Mouse (Mus musculus) heart, postnatal 4 days (tissue): ENCODE measurements around the gene Ermp1. TPM values are rescaled to one million over a fixed set of nuclear protein-coding genes. Genes with fewer than 3 reads are reported as not detected.

Experiments used
- DNase-seq: peaks from one replicate; pipeline ENCODE4 v3.0.0; 2021
- total RNA-seq, 2 experiments: library from RNA; stranded (reverse); gene quantifications; 2 replicates each; pipeline ENCODE4 v1.2.3; 2021

The Ermp1 gene
- total RNA-seq, 2 experiments from 2014 or later = 11.4 TPM

DNA sequence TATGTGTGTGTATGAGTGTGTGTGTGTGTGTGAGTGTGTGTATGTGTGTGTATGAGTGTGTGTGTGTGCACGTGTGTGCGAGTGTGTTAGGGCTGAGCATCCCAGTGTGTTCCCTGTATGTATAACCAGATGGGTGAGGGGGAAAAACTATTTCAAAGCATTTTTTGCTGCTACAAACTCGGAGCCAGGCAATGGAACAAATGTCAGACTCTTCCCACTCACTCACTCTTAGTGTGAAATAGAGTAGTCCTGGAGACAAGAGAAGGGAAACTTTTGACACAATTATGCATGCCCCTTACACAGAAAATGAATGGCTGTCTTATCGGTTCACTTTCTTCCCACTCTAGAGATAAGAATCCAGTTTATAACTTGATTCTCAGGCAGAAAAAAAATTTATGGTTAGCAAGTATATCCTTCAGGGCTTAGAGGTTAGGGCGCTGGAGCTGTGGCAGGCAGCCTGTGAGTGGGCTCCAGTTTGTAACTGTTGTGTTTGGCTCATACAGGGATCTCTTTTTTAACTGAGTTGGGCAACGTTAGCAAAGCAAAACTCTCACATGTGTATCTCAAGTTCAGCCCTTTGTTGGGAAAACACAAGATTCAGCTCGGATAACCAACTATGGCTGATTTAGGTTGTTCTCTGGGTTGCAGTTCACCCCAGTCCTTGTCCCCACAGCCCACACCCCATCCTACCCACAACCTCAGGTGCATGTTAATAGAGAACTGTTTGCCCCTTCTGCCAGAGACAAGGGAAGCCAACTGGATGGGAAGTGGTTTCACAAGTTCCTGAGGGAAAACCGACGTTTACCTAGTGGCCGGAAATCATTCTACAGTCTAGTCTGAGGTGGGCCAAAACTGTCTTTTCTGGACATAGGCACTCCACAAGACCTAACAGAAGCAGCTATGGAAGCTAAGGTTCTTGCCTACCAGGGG is 12.9 kb upstream of the Ermp1 start:
- DNase-seq = no peak

- no peak for DNase-seq
These were observed 11.5 kb upstream of the Ermp1 start for GRCm38 (mm10) chr19:29659705-29660104.

GRCm38 (mm10) chr19:29658836-29659235 is 10.6 kb upstream of the Ermp1 start:
- no peak for DNase-seq

GRCm38 (mm10) chr19:29657558-29657957 is 9.3 kb upstream of the Ermp1 start:
- no peak for DNase-seq

DNA sequence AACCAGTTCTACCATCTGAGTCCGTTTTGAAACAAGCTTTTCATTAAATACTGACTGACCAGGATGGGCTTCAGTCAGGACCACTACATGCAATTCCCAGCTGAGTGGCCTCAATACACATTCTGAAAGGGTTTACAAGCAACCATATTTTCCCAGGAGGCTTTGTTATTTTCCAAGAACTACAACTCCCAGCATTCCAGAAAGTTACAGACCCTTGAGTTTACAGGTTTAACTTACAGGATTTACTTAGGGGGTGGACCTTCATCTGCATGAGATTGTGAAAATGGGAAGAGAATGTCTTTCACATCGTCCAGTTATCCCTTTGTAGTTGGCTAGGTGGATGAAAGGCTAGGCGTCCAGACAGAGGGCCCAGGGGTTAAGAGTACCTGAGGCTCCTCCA is 8.8 kb upstream of the Ermp1 start:
- no peak for DNase-seq

DNA sequence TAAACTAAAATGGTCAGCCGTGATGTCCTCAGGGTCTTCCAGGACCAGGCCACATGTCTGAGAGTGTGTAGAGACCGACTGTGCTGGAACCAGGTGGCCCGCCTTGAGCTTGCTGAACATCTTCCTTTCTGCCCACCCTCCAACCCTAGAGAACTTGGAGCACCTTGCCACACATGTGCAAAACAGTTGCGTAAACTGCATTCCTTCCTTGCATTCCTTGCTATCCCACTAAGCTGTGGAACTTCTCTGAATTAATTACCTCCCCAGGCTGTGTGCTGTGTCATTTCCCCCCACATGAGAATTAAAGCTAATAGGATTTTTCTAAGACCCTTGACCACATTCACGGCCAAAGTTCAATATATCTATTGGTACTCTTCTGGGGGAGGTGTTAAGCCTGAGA is 8.4 kb upstream of the Ermp1 start:
- DNase-seq = no peak

GRCm38 (mm10) chr19:29656029-29656428 is 7.8 kb upstream of the Ermp1 start:
- no peak for DNase-seq

GRCm38 (mm10) chr19:29655148-29655547 is 6.9 kb upstream of the Ermp1 start:
- DNase-seq = no peak

GRCm38 (mm10) chr19:29653768-29654265 is 5.6 kb upstream of the Ermp1 start:
- no peak for DNase-seq

- no peak for DNase-seq
These were observed 1.5 kb upstream of the Ermp1 start for GRCm38 (mm10) chr19:29649683-29650082.

DNA sequence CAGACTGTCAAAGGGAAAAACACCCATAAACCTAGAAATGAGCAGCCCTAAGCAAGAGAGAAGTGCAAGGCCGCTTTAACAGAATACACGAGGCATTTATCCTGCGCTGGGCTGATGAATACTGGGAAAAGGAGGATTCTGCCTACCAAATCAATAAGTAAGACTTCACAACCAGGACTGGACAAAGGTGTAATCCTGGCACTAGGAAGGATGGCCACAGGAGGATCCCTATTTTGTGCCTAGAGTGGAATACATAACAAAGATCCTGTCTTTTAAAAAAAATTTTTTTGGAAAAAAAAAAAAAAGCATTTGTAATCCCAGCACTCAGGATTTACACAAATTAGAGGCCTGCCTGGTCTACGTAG is 317 bp upstream of the Ermp1 start:
- DNase-seq = no peak

GRCm38 (mm10) chr19:29644747-29645146 is 3.5 kb downstream of the Ermp1 start:
- peak; percentile 12 for DNase-seq

- DNase-seq = no peak
These were observed 4.9 kb downstream of the Ermp1 start for GRCm38 (mm10) chr19:29643194-29643922.

DNA sequence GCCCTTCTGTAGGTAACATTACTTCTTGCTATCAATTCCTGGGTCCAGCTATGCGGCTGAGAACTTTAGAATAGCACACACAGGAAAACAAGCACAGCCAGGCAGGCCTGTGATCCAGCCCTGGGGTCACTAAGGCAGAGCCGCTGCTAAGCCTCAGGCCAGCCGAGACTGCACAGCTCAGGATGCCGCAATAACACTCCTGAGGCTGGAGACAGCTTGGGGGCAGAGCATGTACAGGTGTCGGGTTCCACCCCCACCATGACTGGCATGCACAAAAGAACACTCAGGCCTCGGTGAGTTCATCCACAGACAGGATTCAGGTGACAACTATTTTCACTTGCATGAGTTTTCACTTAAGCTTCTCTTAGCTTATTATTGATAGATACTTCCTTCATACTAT is 6.0 kb downstream of the Ermp1 start:
- no peak for DNase-seq

- DNase-seq = no peak
These were observed 6.7 kb downstream of the Ermp1 start for GRCm38 (mm10) chr19:29641510-29641909.

DNA sequence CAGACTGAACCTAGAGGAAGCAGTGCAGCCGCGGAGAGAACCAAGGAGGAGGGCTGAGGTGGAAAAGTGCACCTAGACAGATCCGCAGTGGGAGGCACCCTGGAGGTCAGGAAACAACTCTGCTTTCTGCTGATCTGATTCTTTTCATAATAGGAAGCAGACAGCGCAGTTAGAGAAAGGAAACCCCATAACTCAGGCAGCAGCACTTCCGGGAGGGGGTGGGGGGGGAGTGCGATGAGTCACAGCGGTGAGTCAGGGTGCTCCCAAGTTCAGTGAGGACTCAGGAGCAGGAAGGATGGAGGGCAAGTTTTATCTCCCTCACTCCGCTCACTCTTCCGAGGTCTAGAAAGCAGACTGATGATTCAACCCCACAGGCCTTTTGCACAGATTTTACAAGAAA is 7.2 kb downstream of the Ermp1 start:
- no peak for DNase-seq

- DNase-seq = no peak
These were observed 36.1 kb downstream of the Ermp1 start for GRCm38 (mm10) chr19:29612102-29612501.

DNA sequence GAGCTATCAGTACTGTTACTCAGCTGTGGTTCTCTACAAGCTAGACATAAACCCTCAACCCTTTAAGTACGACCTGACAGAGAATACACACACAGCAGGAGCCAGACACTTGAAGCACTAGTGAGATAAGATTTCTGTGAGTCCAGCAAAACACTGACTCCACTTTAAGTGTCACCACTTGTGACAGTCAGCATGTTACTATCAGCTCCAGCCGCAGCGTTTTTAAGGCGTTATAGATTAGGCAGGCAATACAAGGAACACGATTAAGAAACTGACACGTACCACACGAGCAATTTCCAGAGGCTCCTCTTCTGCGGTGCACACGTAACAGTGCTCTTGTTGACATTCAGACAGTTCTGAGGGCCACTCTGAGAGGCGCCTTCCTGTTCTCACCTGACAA is 37.3 kb downstream of the Ermp1 start:
- no peak for DNase-seq

- no peak for DNase-seq
These were observed 40.0 kb downstream of the Ermp1 start for GRCm38 (mm10) chr19:29608212-29608611.

DNA sequence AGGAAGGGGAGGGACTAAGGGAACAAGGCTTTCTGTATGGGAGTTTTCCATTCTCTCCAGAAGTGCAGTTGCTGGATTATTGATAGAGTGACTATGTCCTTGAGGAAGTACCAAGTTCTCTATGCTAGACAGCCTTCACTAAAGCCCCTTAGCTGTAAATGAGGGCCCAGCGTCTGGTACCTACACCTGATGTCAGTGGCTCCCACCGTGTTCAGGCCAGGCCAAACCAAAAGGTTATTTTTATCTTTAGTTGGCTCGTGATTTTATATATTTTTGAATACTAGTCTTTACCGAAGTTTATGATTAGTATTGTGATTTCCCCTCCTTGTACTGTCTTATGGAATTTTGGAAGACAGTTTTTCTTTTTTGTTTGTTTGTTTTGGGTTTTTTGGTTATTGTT is 40.7 kb downstream of the Ermp1 start:
- no peak for DNase-seq

DNA sequence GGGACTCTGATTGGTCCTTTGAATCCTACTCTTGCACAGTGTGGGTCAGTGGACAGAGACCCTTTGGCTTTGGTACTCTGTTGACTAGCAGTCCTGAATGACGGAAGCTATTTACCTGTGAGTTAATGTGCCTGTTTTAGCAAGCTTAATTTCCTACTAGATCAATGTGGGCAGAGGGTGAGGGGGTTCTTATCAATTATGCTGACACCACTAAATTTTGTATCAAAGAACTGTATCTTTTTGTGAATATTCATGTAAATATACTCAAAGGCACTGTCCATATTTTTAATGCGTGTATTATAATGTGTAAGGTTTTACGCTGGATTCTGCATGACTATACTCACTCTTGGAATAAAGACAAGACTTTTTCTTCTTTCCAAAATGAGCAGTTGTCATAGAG is 43.6 kb downstream of the Ermp1 start:
- no peak for DNase-seq

GRCm38 (mm10) chr19:29603548-29604353 is 44.5 kb downstream of the Ermp1 start:
- no peak for DNase-seq

- no peak for DNase-seq
These were observed 49.2 kb downstream of the Ermp1 start for GRCm38 (mm10) chr19:29598981-29599380.
